ENCODE assay signal across 18 mouse cellular contexts in the genomic region with DNA sequence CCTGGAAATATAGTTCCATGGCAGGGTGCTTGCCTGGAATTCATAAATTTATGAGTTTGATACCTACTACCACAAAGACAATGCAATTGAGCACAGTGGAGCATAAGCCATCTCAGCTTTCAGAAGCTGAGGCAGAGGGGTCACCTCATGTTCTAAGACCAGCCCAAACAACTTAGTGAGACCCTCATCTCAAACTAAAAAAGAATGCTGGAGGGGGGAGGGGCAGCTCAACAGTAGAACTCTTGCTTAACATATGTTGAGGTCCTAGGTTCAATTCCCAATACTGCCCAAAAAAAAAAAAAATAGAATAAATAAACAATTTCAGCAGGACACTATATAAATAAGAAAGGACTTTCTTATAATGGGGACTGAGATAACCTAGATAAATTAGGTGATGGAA. TPM values are rescaled to one million over a fixed set of nuclear protein-coding genes. Genes with fewer than 3 reads are reported as not detected.
A peak's percentile ranks its signal among the peaks of the same experiment; 100 is the strongest.
DNase-seq lines count a peak whose midpoint lies in the region; ATAC-seq and TF ChIP-seq lines count a peak whose summit lies in the region.
"Had no signal": no experiment of that assay in that cellular context is flagged by ENCODE, and none has a peak within 500 bp of the region (broad histone marks: within the 10 kb centered on the region; RNA-seq: fewer than 3 reads in every experiment).

No protein-coding gene starts in this region.

- no peak overlapping the region for H3K27ac ChIP-seq in hindbrain, embryonic 14.5 days
- H3K27ac ChIP-seq in hindbrain, embryonic 16.5 days (ENCODE audit: low read depth, low read length): no peak overlapping the region
- no peak overlapping the region for H3K27ac ChIP-seq in neural tube, embryonic 11.5 days (ENCODE audit: low read depth, low read length)
- no peak overlapping the region for H3K27ac ChIP-seq in layer of hippocampus, adult 2 months
- H3K27ac ChIP-seq: embryonic facial prominence, embryonic 13.5 days; forebrain, embryonic 12.5 days; gastrocnemius, adult 2 months had no signal

- peaks cover 42% of the 10 kb centered on the region for H3K4me1 ChIP-seq in hindbrain, embryonic 14.5 days (replicated peaks; ENCODE audit: control insufficient read depth, insufficient read depth, low read length)
- peaks cover 15% of the 10 kb centered on the region for H3K4me1 ChIP-seq in hindbrain, embryonic 16.5 days (ENCODE audit: control insufficient read depth, insufficient read depth, low read depth, low read length)
- H3K4me1 ChIP-seq in neural tube, embryonic 11.5 days (ENCODE audit: control insufficient read depth, insufficient read depth, low read length): peaks cover 19% of the 10 kb centered on the region

- TF ChIP-seq POLR2A in myocyte (IDR thresholded peaks at IDR 0.05; ENCODE audit: insufficient read length, low read depth): no peak

- no peaks in the 10 kb centered on the region for H3K9me3 ChIP-seq in hindbrain, embryonic 14.5 days (ENCODE audit: control insufficient read depth, low read length)
- no peaks in the 10 kb centered on the region for H3K9me3 ChIP-seq in hindbrain, embryonic 16.5 days (ENCODE audit: control insufficient read depth, low read length)
- H3K9me3 ChIP-seq in neural tube, embryonic 11.5 days (ENCODE audit: control insufficient read depth, low read length): no peaks in the 10 kb centered on the region
- H3K9me3 ChIP-seq: embryonic facial prominence, embryonic 13.5 days; forebrain, embryonic 12.5 days; heart, embryonic 12.5 days; hindbrain, embryonic 10.5 days had no signal

- no peak overlapping the region for H3K4me3 ChIP-seq in hindbrain, embryonic 14.5 days (replicated peaks; ENCODE audit: low read length)
- no peak overlapping the region for H3K4me3 ChIP-seq in hindbrain, embryonic 16.5 days (ENCODE audit: low read length)
- H3K4me3 ChIP-seq in neural tube, embryonic 11.5 days (ENCODE audit: low read depth, low read length): no peak overlapping the region
- H3K4me3 ChIP-seq in myocyte: no peak overlapping the region
- no peak overlapping the region for H3K4me3 ChIP-seq in layer of hippocampus, adult 2 months
- H3K4me3 ChIP-seq: gastrocnemius, adult 2 months; heart, embryonic 12.5 days had no signal

- no peaks in the 10 kb centered on the region for H3K36me3 ChIP-seq in hindbrain, embryonic 14.5 days (replicated peaks; ENCODE audit: control insufficient read depth, insufficient read depth)
- H3K36me3 ChIP-seq in hindbrain, embryonic 16.5 days (ENCODE audit: control insufficient read depth, insufficient read depth, low read length): no peaks in the 10 kb centered on the region
- no peaks in the 10 kb centered on the region for H3K36me3 ChIP-seq in neural tube, embryonic 11.5 days (ENCODE audit: control insufficient read depth, insufficient read depth, low read length)
- peaks cover 19% of the 10 kb centered on the region for H3K36me3 ChIP-seq in myocyte (ENCODE audit: control insufficient read depth, insufficient read depth)
- H3K36me3 ChIP-seq: heart, embryonic 12.5 days had no signal

- no peaks in the 10 kb centered on the region for H3K27me3 ChIP-seq in hindbrain, embryonic 14.5 days (ENCODE audit: control insufficient read depth, insufficient read depth, low read length)
- no peaks in the 10 kb centered on the region for H3K27me3 ChIP-seq in hindbrain, embryonic 16.5 days (replicated peaks; ENCODE audit: control insufficient read depth, insufficient read depth, low read length)
- H3K27me3 ChIP-seq in neural tube, embryonic 11.5 days (ENCODE audit: control insufficient read depth, insufficient read depth, low read length): no peaks in the 10 kb centered on the region
- no peaks in the 10 kb centered on the region for H3K27me3 ChIP-seq in myocyte (ENCODE audit: control insufficient read depth, insufficient read depth, insufficient read length)
- H3K27me3 ChIP-seq: embryonic facial prominence, embryonic 13.5 days; forebrain, embryonic 12.5 days; heart, embryonic 12.5 days had no signal

- no peak overlapping the region for H3K9ac ChIP-seq in hindbrain, embryonic 14.5 days
- no peak overlapping the region for H3K9ac ChIP-seq in hindbrain, embryonic 16.5 days (ENCODE audit: low read depth, low read length)
- H3K9ac ChIP-seq in neural tube, embryonic 11.5 days (ENCODE audit: low read length): no peak overlapping the region
- H3K9ac ChIP-seq: heart, embryonic 12.5 days had no signal

- ATAC-seq in hindbrain, embryonic 14.5 days (ENCODE audit: low FRiP score): no peak
- ATAC-seq in hindbrain, embryonic 16.5 days: no peak
- no peak for ATAC-seq in neural tube, embryonic 11.5 days (ENCODE audit: insufficient read depth, low FRiP score, low TSS enrichment)
- ATAC-seq: inflammation-experienced regulatory T-cells, adult 6 months had no signal

- no peak for DNase-seq in hindbrain, embryonic 14.5 days (ENCODE audit: low spot score)
- DNase-seq in neural tube, embryonic 11.5 days (ENCODE audit: low spot score): peak; percentile 8
- no peak for DNase-seq in neural tube, embryonic 10.5 days (ENCODE audit: extremely low spot score, low spot score)
- no peak for DNase-seq in cerebellum, adult 9-11 months
- DNase-seq in layer of hippocampus, adult 2 months (ENCODE audit: low spot score in 2 of 2): no peak
- DNase-seq: adrenal gland, adult 2 months; adrenal gland, postnatal 36 days; cerebellum, adult 8-10 months; cerebellum, postnatal 36 days; gastrocnemius, adult 2 months; gastrocnemius, postnatal 25 days had no signal

- H3ac ChIP-seq in myocyte (ENCODE audit: control insufficient read depth, insufficient read length): no peak overlapping the region

- no peak for TF ChIP-seq CTCF in layer of hippocampus, adult 2 months (conservative IDR thresholded peaks at IDR 0.05)

- peak overlapping the region; percentile 88; the same call in 1 of the 2 replicates for H3K4me2 ChIP-seq in hindbrain, embryonic 14.5 days (replicated peaks)
- no peak overlapping the region for H3K4me2 ChIP-seq in hindbrain, embryonic 16.5 days (ENCODE audit: low read length)
- no peak overlapping the region for H3K4me2 ChIP-seq in neural tube, embryonic 11.5 days (ENCODE audit: low read depth)
- H3K4me2 ChIP-seq in myocyte (ENCODE audit: low read depth): peak overlapping the region; percentile 26

- peaks cover 73% of the 10 kb centered on the region for H3K79me2 ChIP-seq in myocyte (ENCODE audit: control insufficient read depth, insufficient read depth)

TF ChIP-seq in myocyte, 11 proteins besides CTCF, POLR2A, EP300 and RAD21:
- TF ChIP-seq MYOD1 (IDR thresholded peaks at IDR 0.05; ENCODE audit: control insufficient read depth in 1 of 3, insufficient read length in 2 of 3, low read depth in 2 of 3) (no peak), USF1 (IDR thresholded peaks at IDR 0.05; ENCODE audit: low read depth) (no peak)

RNA-seq across cellular contexts. Expression of gene Srebf2, which starts 3.1 kb away (rescaled TPM):
- 153 and 154 TPM in 2 replicates for polyA plus RNA-seq in hindbrain, embryonic 14.5 days (2014; fragmentation: Nextera tagmentation; extraction: Ambion mirVana)
- 179 and 196 TPM in 2 replicates for polyA plus RNA-seq in hindbrain, embryonic 16.5 days (2015; fragmentation: Nextera tagmentation; extraction: Ambion mirVana)
- 179 and 195 TPM in 2 replicates for polyA plus RNA-seq in neural tube, embryonic 11.5 days (2014; fragmentation: Nextera tagmentation; extraction: Ambion mirVana)
- 285 TPM for polyA plus RNA-seq in myocyte (2012; fragmentation: generic; extraction: Trizol)
- 100 to 1,000 TPM; 162 to 165 TPM for total RNA-seq in layer of hippocampus, adult 2 months (2021)

RNA-seq across cellular contexts. Expression of gene Ccdc134, which starts 22.3 kb away (rescaled TPM):
- polyA plus RNA-seq in hindbrain, embryonic 14.5 days (2014; fragmentation: Nextera tagmentation; extraction: Ambion mirVana): 12.9 and 13.8 TPM in 2 replicates
- 10.6 and 11.9 TPM in 2 replicates for polyA plus RNA-seq in hindbrain, embryonic 16.5 days (2015; fragmentation: Nextera tagmentation; extraction: Ambion mirVana)
- polyA plus RNA-seq in neural tube, embryonic 11.5 days (2014; fragmentation: Nextera tagmentation; extraction: Ambion mirVana): 19.7 and 23.5 TPM in 2 replicates
- 82.1 TPM for polyA plus RNA-seq in myocyte (2012; fragmentation: generic; extraction: Trizol)
- 10 to 100 TPM; 10.2 to 15.4 TPM for total RNA-seq in layer of hippocampus, adult 2 months (2021)

Comparison
In these comparisons a context has a peak if more than half of its experiments do, and no peak if none do; other contexts are left out.
1. H3K4me2 ChIP-seq: peak in hindbrain, embryonic 14.5 days (single experiment) and myocyte (single experiment); none in hindbrain, embryonic 16.5 days (single experiment) and neural tube, embryonic 11.5 days (single experiment).